19 mouse cellular contexts compared by ENCODE assay signal in genomic region chr14:117409778-117410177, GRCm38 (mm10).
DNase-seq lines count a peak whose midpoint lies in the region; TF ChIP-seq lines count a peak whose summit lies in the region.
"Had no signal": no experiment of that assay in that cellular context is flagged by ENCODE, and none has a peak within 500 bp of the region (broad histone marks: within the 10 kb centered on the region; RNA-seq: fewer than 3 reads in every experiment).

No protein-coding gene starts in this region.

- H3K4me3 ChIP-seq in layer of hippocampus, adult 2 months, result no peak overlapping the region
- H3K4me3 ChIP-seq: embryonic facial prominence, embryonic 13.5 days; forebrain, embryonic 13.5 days; heart, embryonic 13.5 days; hindbrain, embryonic 15.5 days had no signal

- peak; percentile 12 to 26 for DNase-seq in layer of hippocampus, adult 2 months (ENCODE audit: low spot score in 2 of 2)
- DNase-seq in layer of hippocampus, adult 9-10 months (ENCODE audit: low spot score), result no peak
- DNase-seq in brain, adult 2 months (ENCODE audit: low read depth, low spot score), result peak; percentile 76
- DNase-seq in layer of hippocampus, adult 9-11 months, result peak; percentile 26
- no peak for DNase-seq in kidney, postnatal 25 days
- DNase-seq in neural tube, embryonic 10.5 days (ENCODE audit: extremely low spot score, low spot score), result no peak
- DNase-seq: adrenal gland, postnatal 10 days; B cell, adult 2 months; cerebellum, adult 11-12 months; cerebellum, adult 9-10 months; cerebellum, postnatal 36 days; forebrain, postnatal 0 days; gastrocnemius, postnatal 36 days; heart, adult 11 months; heart, postnatal 36 days had no signal

- TF ChIP-seq CTCF in layer of hippocampus, adult 2 months (conservative IDR thresholded peaks at IDR 0.05), result no peak

- H3K27ac ChIP-seq in layer of hippocampus, adult 2 months, result no peak overlapping the region
- H3K27ac ChIP-seq: embryonic facial prominence, embryonic 13.5 days; forebrain, embryonic 13.5 days; heart, embryonic 13.5 days; hindbrain, embryonic 15.5 days had no signal

Comparison
In these comparisons a context has a peak if more than half of its experiments do, and no peak if none do; other contexts are left out.
1. DNase-seq: peak in layer of hippocampus, adult 2 months (2 of 2), brain, adult 2 months (single experiment) and layer of hippocampus, adult 9-11 months (single experiment); none in layer of hippocampus, adult 9-10 months (single experiment), kidney, postnatal 25 days (0 of 2) and neural tube, embryonic 10.5 days (single experiment).